Mouse (Mus musculus): ENCODE data around the gene B430306N03Rik. TPM values are rescaled to one million over a fixed set of nuclear protein-coding genes. Genes with fewer than 3 reads are reported as not detected.
"Not testable (repeated sequence)": the region's sequence is repeated elsewhere in the genome, so short reads cannot be mapped to it uniquely, and the experiment has no call there.

B430306N03Rik gene
- polyA plus RNA-seq, 1 experiment from 2014 or later: 0.39 TPM

GRCm38 (mm10) chr17:48346231-48346630 lies 30.3 kb downstream of the B430306N03Rik start, which contains the start of gene Trem2:
TSS of gene Trem2 (plus strand) at chr17:48346401.
- Histone ChIP-seq H3K4me3 (replicated peaks) (no peak within 1 kb of the TSS), H3K27me3 (no peaks in the 10 kb centered on the region), H3K4me1 (no peaks in the 10 kb centered on the region), H3K27ac (no peak within 1 kb of the TSS), H3K36me3 (no peaks in the 10 kb centered on the region), H3K9ac (no peak within 1 kb of the TSS), H3K9me3 (replicated peaks) (no peaks in the 10 kb centered on the region), H3K4me2 (no peak within 1 kb of the TSS)
- no peak for ATAC-seq (replicated peaks; ENCODE audit: low FRiP score)
- WGBS: 77% methylated on average over 5 of the region's 5 CpGs

- ATAC-seq (replicated peaks; ENCODE audit: low FRiP score): no peak
- 64% methylated on average over 4 of the region's 4 CpGs for WGBS
Observed at GRCm38 (mm10) chr17:48346834-48347233, 30.9 kb downstream of the B430306N03Rik start.

GRCm38 (mm10) chr17:48347287-48347686 lies 31.3 kb downstream of the B430306N03Rik start:
- Histone ChIP-seq H3K36me3 (no peaks in the 10 kb centered on the region), H3K9ac (no peak overlapping the region), H3K4me1 (no peaks in the 10 kb centered on the region), H3K4me3 (replicated peaks) (no peak overlapping the region), H3K27ac (no peak overlapping the region), H3K9me3 (replicated peaks) (no peaks in the 10 kb centered on the region), H3K27me3 (no peaks in the 10 kb centered on the region), H3K4me2 (no peak overlapping the region)
- ATAC-seq (replicated peaks; ENCODE audit: low FRiP score): no peak
- 74% methylated on average over 2 of the region's 2 CpGs for WGBS

More at GRCm38 (mm10) chr17:48346834-48347233, 30.9 kb downstream of the B430306N03Rik start:
- H3K4me2 ChIP-seq: no peak overlapping the region
- H3K36me3 ChIP-seq: no peaks in the 10 kb centered on the region
- H3K9me3 ChIP-seq (replicated peaks): no peaks in the 10 kb centered on the region
- H3K4me3 ChIP-seq (replicated peaks): no peak overlapping the region
- no peaks in the 10 kb centered on the region for H3K27me3 ChIP-seq
- H3K4me1 ChIP-seq: no peaks in the 10 kb centered on the region
- no peak overlapping the region for H3K9ac ChIP-seq
- H3K27ac ChIP-seq: no peak overlapping the region

GRCm38 (mm10) chr17:48350681-48351193 lies 34.8 kb downstream of the B430306N03Rik start:
- 66% methylated on average over 5 of the region's 5 CpGs for WGBS
- no peak overlapping the region for H3K27ac ChIP-seq
- no peak overlapping the region for H3K9ac ChIP-seq
- no peak overlapping the region for H3K4me3 ChIP-seq (replicated peaks)
- no peaks in the 10 kb centered on the region for H3K9me3 ChIP-seq (replicated peaks)
- no peak overlapping the region for H3K4me2 ChIP-seq
- ATAC-seq (replicated peaks; ENCODE audit: low FRiP score): no peak
- H3K36me3 ChIP-seq: no peaks in the 10 kb centered on the region
- no peaks in the 10 kb centered on the region for H3K4me1 ChIP-seq
- H3K27me3 ChIP-seq: no peaks in the 10 kb centered on the region

- WGBS: 81% methylated on average over 7 of the region's 7 CpGs
- not testable (repeated sequence) for H3K4me3 ChIP-seq (replicated peaks); H3K4me2 ChIP-seq; H3K9me3 ChIP-seq (replicated peaks); H3K4me1 ChIP-seq; H3K27ac ChIP-seq; H3K36me3 ChIP-seq; ATAC-seq (replicated peaks; ENCODE audit: low FRiP score); H3K27me3 ChIP-seq; H3K9ac ChIP-seq
Observed at GRCm38 (mm10) chr17:48352976-48353375, 37.0 kb downstream of the B430306N03Rik start.

GRCm38 (mm10) chr17:48355822-48356221 lies 39.9 kb downstream of the B430306N03Rik start:
- H3K27me3 ChIP-seq: no peaks in the 10 kb centered on the region
- no peaks in the 10 kb centered on the region for H3K4me1 ChIP-seq
- H3K4me3 ChIP-seq (replicated peaks): no peak overlapping the region
- H3K9me3 ChIP-seq (replicated peaks): no peaks in the 10 kb centered on the region
- no peak for ATAC-seq (replicated peaks; ENCODE audit: low FRiP score)
- H3K36me3 ChIP-seq: no peaks in the 10 kb centered on the region
- no peak overlapping the region for H3K27ac ChIP-seq
- no peak overlapping the region for H3K4me2 ChIP-seq
- no peak overlapping the region for H3K9ac ChIP-seq
- WGBS: 81% methylated on average over 3 of the region's 3 CpGs

- no peaks in the 10 kb centered on the region for H3K27me3 ChIP-seq
- H3K4me3 ChIP-seq (replicated peaks): no peak overlapping the region
- H3K4me1 ChIP-seq: no peaks in the 10 kb centered on the region
- H3K4me2 ChIP-seq: no peak overlapping the region
- no peak for ATAC-seq (replicated peaks; ENCODE audit: low FRiP score)
- H3K9ac ChIP-seq: no peak overlapping the region
- 58% methylated on average over 2 of the region's 2 CpGs for WGBS
- no peaks in the 10 kb centered on the region for H3K36me3 ChIP-seq
- H3K9me3 ChIP-seq (replicated peaks): no peaks in the 10 kb centered on the region
- H3K27ac ChIP-seq: no peak overlapping the region
Observed at GRCm38 (mm10) chr17:48357892-48358291, 42.0 kb downstream of the B430306N03Rik start.

- no peak for ATAC-seq (replicated peaks; ENCODE audit: low FRiP score)
- Histone ChIP-seq H3K36me3 (no peaks in the 10 kb centered on the region), H3K9ac (no peak within 1 kb of the TSS), H3K4me1 (no peaks in the 10 kb centered on the region), H3K9me3 (replicated peaks) (no peaks in the 10 kb centered on the region), H3K4me2 (no peak within 1 kb of the TSS), H3K27me3 (no peaks in the 10 kb centered on the region), H3K4me3 (replicated peaks) (no peak within 1 kb of the TSS), H3K27ac (no peak within 1 kb of the TSS)
- 72% methylated on average over 7 of the region's 7 CpGs for WGBS
Observed at GRCm38 (mm10) chr17:48359616-48360015, 43.7 kb downstream of the B430306N03Rik start, which contains the start of gene Treml1. TSS of gene Treml1 (plus strand) at chr17:48359916.

GRCm38 (mm10) chr17:48360462-48360861 lies 44.5 kb downstream of the B430306N03Rik start:
- no peak overlapping the region for H3K27ac ChIP-seq
- no peak overlapping the region for H3K4me2 ChIP-seq
- WGBS: 85% methylated on average over 4 of the region's 4 CpGs

GRCm38 (mm10) chr17:48362346-48362745 lies 46.4 kb downstream of the B430306N03Rik start:
- H3K4me3 ChIP-seq (replicated peaks): no peak overlapping the region
- 73% methylated on average over 3 of the region's 3 CpGs for WGBS

More at GRCm38 (mm10) chr17:48360462-48360861, 44.5 kb downstream of the B430306N03Rik start:
- no peak overlapping the region for H3K4me3 ChIP-seq (replicated peaks)
- ATAC-seq (replicated peaks; ENCODE audit: low FRiP score): no peak
- no peaks in the 10 kb centered on the region for H3K36me3 ChIP-seq
- no peaks in the 10 kb centered on the region for H3K4me1 ChIP-seq
- H3K9ac ChIP-seq: no peak overlapping the region
- no peaks in the 10 kb centered on the region for H3K27me3 ChIP-seq
- H3K9me3 ChIP-seq (replicated peaks): no peaks in the 10 kb centered on the region

GRCm38 (mm10) chr17:48362966-48363365 lies 47.0 kb downstream of the B430306N03Rik start:
- no peak for ATAC-seq (replicated peaks; ENCODE audit: low FRiP score)
- Histone ChIP-seq H3K27ac (no peak overlapping the region), H3K9me3 (replicated peaks) (no peaks in the 10 kb centered on the region), H3K4me2 (no peak overlapping the region), H3K4me3 (replicated peaks) (no peak overlapping the region), H3K9ac (no peak overlapping the region), H3K27me3 (no peaks in the 10 kb centered on the region), H3K36me3 (no peaks in the 10 kb centered on the region), H3K4me1 (no peaks in the 10 kb centered on the region)
- WGBS: 77% methylated on average over 8 of the region's 8 CpGs

More at GRCm38 (mm10) chr17:48362346-48362745, 46.4 kb downstream of the B430306N03Rik start:
- ATAC-seq (replicated peaks; ENCODE audit: low FRiP score): no peak
- Histone ChIP-seq H3K9me3 (replicated peaks) (no peaks in the 10 kb centered on the region), H3K4me1 (no peaks in the 10 kb centered on the region), H3K4me2 (no peak overlapping the region), H3K36me3 (no peaks in the 10 kb centered on the region), H3K27ac (no peak overlapping the region), H3K9ac (no peak overlapping the region), H3K27me3 (no peaks in the 10 kb centered on the region)

GRCm38 (mm10) chr17:48363421-48363965 lies 47.6 kb downstream of the B430306N03Rik start:
- Histone ChIP-seq H3K9ac (no peak overlapping the region), H3K4me1 (no peaks in the 10 kb centered on the region), H3K36me3 (no peaks in the 10 kb centered on the region), H3K4me3 (replicated peaks) (no peak overlapping the region), H3K27me3 (no peaks in the 10 kb centered on the region), H3K9me3 (replicated peaks) (no peaks in the 10 kb centered on the region), H3K4me2 (no peak overlapping the region), H3K27ac (no peak overlapping the region)
- WGBS: 76% methylated on average over 6 of the region's 6 CpGs
- no peak for ATAC-seq (replicated peaks; ENCODE audit: low FRiP score)
